Mouse (Mus musculus) cortical plate, adult 2 months (tissue): ENCODE data around the gene Upf2. TPM values are rescaled to one million over a fixed set of nuclear protein-coding genes. Genes with fewer than 3 reads are reported as not detected.

Experiments used
- H3K27ac ChIP-seq: fragments of 200-500 bp; 2 replicates; pipeline ENCODE4 v1.5.1; 2012; ENCODE audit warnings: low read length, control low read depth, inconsistent platforms; ENCODE audit not compliant: insufficient read depth
- H3K4me1 ChIP-seq: fragments of 200-500 bp; 2 replicates; pipeline ENCODE4 v1.6.1; 2011; ENCODE audit warnings: low read length; ENCODE audit not compliant: control insufficient read depth, insufficient read depth
- H3K4me3 ChIP-seq: fragments of 200-500 bp; 2 replicates; pipeline ENCODE4 v1.5.1; 2011; ENCODE audit warnings: mild to moderate bottlenecking, low read length, control low read depth; ENCODE audit not compliant: insufficient read depth
- CTCF ChIP-seq: fragments of 200-500 bp; IDR thresholded peaks from 2 replicates; pipeline ENCODE4 v1.5.1; 2011; ENCODE audit warnings: mild to moderate bottlenecking, control low read depth, low read length; ENCODE audit not compliant: insufficient read depth; ENCODE audit errors: extremely low read depth
- POLR2A ChIP-seq: fragments of 200-500 bp; IDR thresholded peaks from 2 replicates; pipeline ENCODE4 v1.6.1; 2011; ENCODE audit warnings: mild to moderate bottlenecking, low read length, control low read depth; ENCODE audit not compliant: insufficient read depth; ENCODE audit errors: extremely low read depth
- polyA plus RNA-seq: library from polyadenylated mRNA; depleted of rRNA; stranded (reverse); fragments of >200 nt; gene quantifications from 2 replicates; pipeline ENCODE4 v1.2.3, GENCODE M21; 2012

Gene Upf2
- polyA plus RNA-seq, 1 experiment, result 19.0 TPM

DNA sequence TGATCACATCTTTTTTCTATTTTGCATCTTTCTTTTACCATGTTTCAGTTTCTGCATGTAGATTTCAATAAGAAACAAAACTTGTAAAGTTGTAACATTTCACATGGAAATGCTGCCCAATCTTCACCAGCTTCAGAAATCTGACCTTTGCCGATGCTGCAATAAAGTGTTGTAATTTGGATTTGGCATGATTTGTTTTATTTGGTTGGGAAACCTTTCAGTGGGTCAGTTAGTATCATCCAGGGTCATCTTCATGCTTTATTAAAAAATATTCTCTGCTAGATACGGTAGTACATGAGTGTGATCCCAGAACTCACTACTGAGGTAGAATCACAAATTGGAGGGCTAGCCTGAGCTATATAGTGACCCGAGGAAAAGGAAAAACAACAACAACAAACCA lies 105.2 kb downstream of the Upf2 start:
- no peak overlapping the region for H3K4me3 ChIP-seq
- no peaks in the 10 kb centered on the region for H3K4me1 ChIP-seq
- TF ChIP-seq POLR2A (no peak), CTCF (no peak)
- no peak overlapping the region for H3K27ac ChIP-seq

GRCm38 (mm10) chr2:6059291-6059690 lies 108.0 kb downstream of the Upf2 start:
- Histone ChIP-seq H3K4me3 (no peak overlapping the region), H3K27ac (no peak overlapping the region), H3K4me1 (no peaks in the 10 kb centered on the region)
- TF ChIP-seq CTCF (no peak), POLR2A (no peak)

GRCm38 (mm10) chr2:6060071-6060804 lies 109.0 kb downstream of the Upf2 start:
- TF ChIP-seq POLR2A (no peak), CTCF (no peak)
- Histone ChIP-seq H3K27ac (no peak overlapping the region), H3K4me1 (no peaks in the 10 kb centered on the region), H3K4me3 (no peak overlapping the region)

DNA sequence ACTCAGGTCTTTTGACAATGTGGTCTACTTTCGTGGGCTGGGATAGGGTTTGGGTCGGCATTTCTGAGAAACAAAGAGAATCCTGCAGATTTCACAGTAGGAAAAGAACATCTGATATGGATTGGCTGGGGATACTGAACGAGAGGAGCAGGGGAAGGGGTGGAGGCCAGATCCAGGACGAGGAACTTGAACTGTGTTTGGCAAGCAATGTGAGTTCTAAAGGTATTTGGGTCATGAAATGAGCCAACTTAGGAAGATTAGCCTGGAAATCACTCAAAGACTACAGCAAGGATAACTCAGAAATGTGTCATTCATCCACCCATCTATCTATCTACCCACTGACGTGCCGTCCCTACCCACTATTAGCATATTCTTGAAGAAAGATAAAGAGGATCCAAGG lies 116.1 kb downstream of the Upf2 start:
- no peak for TF ChIP-seq CTCF
- no peak for TF ChIP-seq POLR2A
- no peak overlapping the region for H3K27ac ChIP-seq

GRCm38 (mm10) chr2:6070925-6071324 lies 119.7 kb downstream of the Upf2 start:
- Histone ChIP-seq H3K4me1 (no peaks in the 10 kb centered on the region), H3K4me3 (no peak overlapping the region), H3K27ac (no peak overlapping the region)
- TF ChIP-seq CTCF (no peak), POLR2A (no peak)

More for the DNA sequence above, 116.1 kb downstream of the Upf2 start:
- H3K4me3 ChIP-seq, result no peak overlapping the region
- no peaks in the 10 kb centered on the region for H3K4me1 ChIP-seq

- Histone ChIP-seq H3K4me3 (no peak overlapping the region), H3K4me1 (no peaks in the 10 kb centered on the region)
Measured at GRCm38 (mm10) chr2:6071598-6072440, 120.5 kb downstream of the Upf2 start.

GRCm38 (mm10) chr2:6072685-6073260 lies 121.5 kb downstream of the Upf2 start:
- Histone ChIP-seq H3K27ac (no peak overlapping the region), H3K4me3 (no peak overlapping the region), H3K4me1 (no peaks in the 10 kb centered on the region)
- TF ChIP-seq CTCF, result no peak
- no peak for TF ChIP-seq POLR2A

More at GRCm38 (mm10) chr2:6071598-6072440, 120.5 kb downstream of the Upf2 start:
- TF ChIP-seq CTCF (no peak), POLR2A (no peak)
- H3K27ac ChIP-seq, result no peak overlapping the region

DNA sequence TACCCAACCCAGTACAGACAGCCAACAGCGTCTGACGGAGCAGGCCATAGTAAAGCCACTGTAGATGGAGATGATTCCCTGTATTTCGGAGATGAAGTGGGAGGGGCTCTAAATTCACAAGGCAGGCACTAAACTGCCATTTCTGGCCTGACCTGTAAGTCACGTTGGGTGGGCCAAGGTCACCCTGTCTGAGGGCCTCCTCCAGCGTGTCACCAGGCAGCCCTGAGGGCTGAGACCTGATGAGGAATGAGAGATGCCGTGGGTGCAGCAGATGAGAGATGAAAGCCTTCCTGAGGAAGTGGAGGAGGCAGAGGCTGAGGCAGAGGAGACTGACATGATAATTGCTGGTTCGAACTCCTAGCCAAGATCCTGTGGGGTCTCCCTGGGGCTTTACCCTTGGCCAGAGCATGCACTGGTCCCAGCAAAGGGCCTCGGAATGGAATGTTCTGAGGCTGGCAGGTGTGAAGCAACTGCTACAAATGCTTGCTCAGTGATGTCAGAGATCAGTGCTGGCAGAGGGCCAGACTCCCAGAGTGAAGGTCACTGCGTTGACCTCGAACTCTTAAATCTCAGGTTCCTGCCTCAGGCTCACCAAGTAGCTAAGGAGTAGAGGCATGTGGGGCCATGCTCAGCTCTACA lies 123.7 kb downstream of the Upf2 start:
- Histone ChIP-seq H3K27ac (no peak overlapping the region), H3K4me1 (no peaks in the 10 kb centered on the region), H3K4me3 (no peak overlapping the region)
- TF ChIP-seq POLR2A (no peak), CTCF (no peak)

DNA sequence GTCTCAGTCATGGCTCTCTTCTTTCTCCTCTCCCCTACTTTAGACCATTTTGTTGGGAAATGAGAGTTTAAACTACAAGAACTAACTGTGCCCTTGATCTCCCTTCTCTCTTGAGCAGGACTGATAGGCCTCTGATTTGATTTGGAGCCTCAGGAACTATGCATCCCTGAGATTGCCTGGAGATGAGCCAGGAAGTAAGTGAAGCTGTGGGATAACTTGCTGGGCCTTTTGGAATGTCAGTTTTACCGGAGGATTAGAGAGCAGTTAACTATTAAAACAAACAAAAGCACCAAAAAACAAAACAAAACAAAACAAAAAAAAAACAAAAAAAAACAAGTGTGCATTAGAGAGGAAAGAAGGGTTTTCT lies 124.2 kb downstream of the Upf2 start:
- no peak overlapping the region for H3K27ac ChIP-seq
- no peak overlapping the region for H3K4me3 ChIP-seq
- no peak for TF ChIP-seq POLR2A
- TF ChIP-seq CTCF, result no peak
- no peaks in the 10 kb centered on the region for H3K4me1 ChIP-seq
